Mouse (Mus musculus): ENCODE data around the gene Slc51a.

GRCm38 (mm10) chr16:32513948-32514347 is 26.3 kb upstream of the Slc51a start:
- no peak for TF ChIP-seq CTCF (IDR thresholded peaks at IDR 0.05; ENCODE audit: low read depth)
- no peak for TF ChIP-seq EP300 (optimal IDR thresholded peaks at IDR 0.05)
